Mouse (Mus musculus) hindbrain, postnatal 0 days (tissue): ENCODE measurements at regions not wholly inside any gene's neighbourhood (a gene's known extent, or its start where the extent isn't known, plus 50 kb on each side); places are given as distances from the start of the nearest gene placed in this dataset.

Experiments used
- ATAC-seq: fragments of 200-750 bp; cut with Nextera tagmentation; 2 replicates; pipeline ENCODE4 v1.8.0; 2017; ENCODE audit warnings: mild to moderate bottlenecking, moderate TSS enrichment, moderate library complexity
- DNase-seq: peaks from one replicate; pipeline ENCODE4 v3.0.0-alpha.2; 2015; ENCODE audit warnings: low spot score
- H3K27ac ChIP-seq: fragments of 300-500 bp; sonication (generic); 2 replicates; pipeline ENCODE4 v1.5.1; 2014; ENCODE audit warnings: mild to moderate bottlenecking
- H3K27me3 ChIP-seq: fragments of 300-500 bp; sonication (generic); 2 replicates; pipeline ENCODE4 v1.6.1; 2014; ENCODE audit warnings: low read length, mixed read lengths; ENCODE audit not compliant: insufficient read depth
- H3K36me3 ChIP-seq: fragments of 300-500 bp; sonication (generic); 2 replicates; pipeline ENCODE4 v1.6.1; 2014; ENCODE audit warnings: low read length, mixed read lengths; ENCODE audit not compliant: insufficient read depth
- H3K4me1 ChIP-seq: fragments of 300-500 bp; sonication (generic); 2 replicates; pipeline ENCODE4 v1.6.1; 2014; ENCODE audit warnings: antibody characterized with exemption, low read length, mixed read lengths; ENCODE audit not compliant: insufficient read depth
- H3K4me2 ChIP-seq: fragments of 300-500 bp; sonication (generic); 2 replicates; pipeline ENCODE4 v1.6.1; 2014; ENCODE audit warnings: low read depth, mild to moderate bottlenecking, low read length, moderate library complexity, mixed read lengths
- H3K4me3 ChIP-seq: fragments of 300-500 bp; sonication (generic); 2 replicates; pipeline ENCODE4 v1.5.1; 2014; ENCODE audit warnings: low read length
- H3K9ac ChIP-seq: fragments of 300-500 bp; sonication (generic); replicated peaks from 2 replicates; pipeline ENCODE4 v1.6.1; 2014; ENCODE audit warnings: mild to moderate bottlenecking, low read length, moderate library complexity, mixed read lengths
- H3K9me3 ChIP-seq: fragments of 300-500 bp; sonication (generic); 2 replicates; pipeline ENCODE4 v1.6.1; 2016; ENCODE audit warnings: low read length, mixed read lengths
- CTCF ChIP-seq: IDR thresholded peaks from 2 replicates; pipeline ENCODE4 v1.5.1; 2016; ENCODE audit warnings: antibody characterized with exemption, control low read depth, low read depth
- WGBS: fragments of 180-500 bp; shearing (Covaris S2); extraction: QIAGEN DNeasy Blood & Tissue Kit; methylation state at CpG from one replicate; pipeline ENCODE4 v1.1.7; 2014; 5-methylcytosine and 5-hydroxymethylcytosine counted together

DNA sequence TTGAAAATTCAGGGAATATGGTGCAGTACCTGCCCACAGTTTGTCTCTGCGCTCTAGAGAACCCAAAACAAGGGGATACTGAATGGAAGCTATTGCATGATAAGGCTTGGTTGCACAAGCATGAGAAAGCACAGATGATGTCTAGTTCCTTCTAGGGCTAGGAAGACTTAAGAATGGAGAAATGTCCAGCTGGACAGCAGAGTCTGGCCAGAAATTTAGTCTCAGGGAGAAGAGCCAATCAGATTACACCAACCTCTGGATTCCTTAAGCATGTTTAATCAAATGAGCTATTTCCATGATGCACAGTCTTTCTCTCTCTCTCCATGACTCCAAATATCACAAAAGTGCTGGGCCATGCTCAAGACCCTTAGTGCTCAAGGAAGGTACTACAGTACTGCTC lies 147.8 kb downstream of the Lurap1l start:
- no peaks in the 10 kb centered on the region for H3K36me3 ChIP-seq
- no peaks in the 10 kb centered on the region for H3K4me1 ChIP-seq
- WGBS = 95% methylated on average over 1 of the region's 1 CpGs
- no peak overlapping the region for H3K4me3 ChIP-seq
- no peak for TF ChIP-seq CTCF
- ATAC-seq (no peak), DNase-seq (no peak)
- H3K27me3 ChIP-seq = no peaks in the 10 kb centered on the region
- H3K9ac ChIP-seq = no peak overlapping the region
- no peaks in the 10 kb centered on the region for H3K9me3 ChIP-seq
- no peak overlapping the region for H3K27ac ChIP-seq
- H3K4me2 ChIP-seq = no peak overlapping the region

DNA sequence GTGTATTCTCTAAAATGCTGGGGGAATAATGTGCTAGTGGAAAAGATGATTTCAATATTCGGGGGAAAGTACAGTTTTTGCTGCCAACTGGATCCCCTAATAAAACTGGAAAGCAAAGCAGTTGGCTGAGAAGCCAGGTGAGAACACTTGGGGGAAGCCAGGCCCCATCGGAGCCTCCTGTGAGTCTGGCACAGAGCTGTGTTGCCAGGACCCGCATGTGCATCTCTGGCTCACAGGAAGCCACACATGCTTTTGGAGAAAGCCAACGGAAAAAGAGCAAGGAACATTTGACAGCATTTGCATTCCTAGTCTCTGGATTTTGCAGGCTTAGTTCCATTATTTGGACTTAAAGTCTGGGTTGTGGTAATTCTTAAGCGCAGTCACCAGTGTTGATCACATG lies 148.4 kb downstream of the Lurap1l start:
- no peak overlapping the region for H3K4me3 ChIP-seq
- no peak for TF ChIP-seq CTCF
- no peak overlapping the region for H3K27ac ChIP-seq
- no peaks in the 10 kb centered on the region for H3K27me3 ChIP-seq
- no peak overlapping the region for H3K4me2 ChIP-seq
- no peaks in the 10 kb centered on the region for H3K36me3 ChIP-seq
- DNase-seq = no peak
- no peak overlapping the region for H3K9ac ChIP-seq
- H3K4me1 ChIP-seq = no peaks in the 10 kb centered on the region
- H3K9me3 ChIP-seq = no peaks in the 10 kb centered on the region
- WGBS = 71% methylated on average over 5 of the region's 5 CpGs
- no peak for ATAC-seq

DNA sequence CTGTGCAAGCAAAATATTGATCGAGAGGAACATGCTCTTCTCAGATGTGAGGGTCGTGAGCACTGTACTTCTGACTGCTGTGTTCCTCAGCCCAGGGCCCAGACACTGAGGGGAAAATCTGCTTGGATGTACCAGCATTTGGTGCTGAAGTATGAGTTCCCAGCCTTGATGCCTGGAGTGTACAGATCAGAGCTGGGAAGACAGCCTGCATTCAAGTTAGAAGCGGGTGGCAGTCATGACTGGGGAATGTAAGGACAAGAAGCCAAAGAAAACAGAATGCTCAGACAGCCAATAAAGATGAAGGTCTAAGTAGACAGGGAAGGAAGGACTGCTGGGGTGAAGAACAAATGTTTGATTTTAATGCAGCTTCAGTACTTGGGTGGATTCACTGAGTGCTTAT lies 148.9 kb downstream of the Lurap1l start:
- H3K4me3 ChIP-seq = no peak overlapping the region
- no peak overlapping the region for H3K9ac ChIP-seq
- no peak overlapping the region for H3K27ac ChIP-seq
- WGBS = 84% methylated on average over 3 of the region's 3 CpGs
- DNase-seq (no peak), ATAC-seq (no peak)
- H3K27me3 ChIP-seq = no peaks in the 10 kb centered on the region
- H3K4me1 ChIP-seq = no peaks in the 10 kb centered on the region
- no peak overlapping the region for H3K4me2 ChIP-seq
- TF ChIP-seq CTCF = no peak
- no peaks in the 10 kb centered on the region for H3K36me3 ChIP-seq
- H3K9me3 ChIP-seq = no peaks in the 10 kb centered on the region

DNA sequence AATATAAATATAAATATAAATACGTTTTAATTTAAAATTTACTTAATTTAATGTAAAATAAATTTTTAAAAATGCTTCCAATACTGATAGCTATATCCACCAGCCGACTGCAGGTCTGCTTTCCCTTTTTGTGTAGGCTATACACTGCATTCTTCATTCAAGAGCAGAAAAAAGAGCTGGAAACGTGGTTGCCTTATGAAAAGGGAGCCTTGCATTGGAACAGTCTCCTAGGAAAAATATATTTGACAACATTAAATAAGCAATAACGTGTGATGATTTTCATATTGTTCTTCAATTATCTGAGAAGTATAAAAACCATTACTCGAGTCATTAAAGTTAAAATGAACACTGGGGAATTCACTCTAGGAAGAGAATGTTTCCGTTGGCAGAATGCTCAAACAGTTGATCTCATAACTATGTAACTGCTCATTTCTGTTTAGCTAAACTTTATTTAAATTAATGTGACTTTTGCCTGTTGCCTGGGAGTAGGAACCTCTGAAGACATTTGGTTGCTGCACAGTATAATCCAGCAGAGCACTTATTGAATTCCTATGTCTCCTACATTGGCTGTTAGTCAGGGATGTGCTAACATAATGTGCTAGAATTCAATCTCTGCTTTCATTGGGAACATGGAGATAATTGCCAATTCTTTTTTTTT lies 172.0 kb downstream of the Lurap1l start:
- no peaks in the 10 kb centered on the region for H3K36me3 ChIP-seq
- no peaks in the 10 kb centered on the region for H3K4me1 ChIP-seq
- 66% methylated on average over 6 of the region's 6 CpGs for WGBS
- no peak overlapping the region for H3K4me2 ChIP-seq
- TF ChIP-seq CTCF = no peak
- no peak overlapping the region for H3K9ac ChIP-seq
- H3K4me3 ChIP-seq = no peak overlapping the region
- ATAC-seq = peak; percentile 15; the same call in 1 of the 2 replicates
- peak; percentile 21 for DNase-seq
- no peaks in the 10 kb centered on the region for H3K9me3 ChIP-seq
- H3K27ac ChIP-seq = no peak overlapping the region
- no peaks in the 10 kb centered on the region for H3K27me3 ChIP-seq

DNA sequence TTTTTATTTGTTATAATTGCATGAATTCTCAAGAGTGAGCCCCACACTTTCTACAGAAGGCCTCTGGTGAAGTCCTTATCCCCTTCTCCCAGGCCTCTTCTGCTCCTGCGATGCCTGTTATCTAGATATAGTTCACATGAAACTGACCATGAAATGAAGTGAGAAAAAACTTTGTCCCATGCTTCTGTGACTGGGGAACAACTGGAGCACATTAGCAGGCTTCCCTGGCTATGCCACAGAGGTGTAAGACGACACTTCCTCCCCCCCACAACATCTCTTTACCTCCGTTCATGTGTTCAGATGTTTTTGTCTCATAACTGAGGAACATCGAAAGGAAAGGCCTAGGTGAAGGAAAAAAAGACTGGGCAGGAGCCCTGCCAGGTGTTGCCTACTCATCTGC lies 174.7 kb downstream of the Lurap1l start:
- no peaks in the 10 kb centered on the region for H3K36me3 ChIP-seq
- WGBS = 77% methylated on average over 4 of the region's 4 CpGs
- H3K27ac ChIP-seq = no peak overlapping the region
- no peak for ATAC-seq
- H3K9ac ChIP-seq = no peak overlapping the region
- no peak for DNase-seq
- no peaks in the 10 kb centered on the region for H3K4me1 ChIP-seq
- H3K4me2 ChIP-seq = no peak overlapping the region
- H3K27me3 ChIP-seq = no peaks in the 10 kb centered on the region
- no peaks in the 10 kb centered on the region for H3K9me3 ChIP-seq
- no peak for TF ChIP-seq CTCF
- H3K4me3 ChIP-seq = no peak overlapping the region

DNA sequence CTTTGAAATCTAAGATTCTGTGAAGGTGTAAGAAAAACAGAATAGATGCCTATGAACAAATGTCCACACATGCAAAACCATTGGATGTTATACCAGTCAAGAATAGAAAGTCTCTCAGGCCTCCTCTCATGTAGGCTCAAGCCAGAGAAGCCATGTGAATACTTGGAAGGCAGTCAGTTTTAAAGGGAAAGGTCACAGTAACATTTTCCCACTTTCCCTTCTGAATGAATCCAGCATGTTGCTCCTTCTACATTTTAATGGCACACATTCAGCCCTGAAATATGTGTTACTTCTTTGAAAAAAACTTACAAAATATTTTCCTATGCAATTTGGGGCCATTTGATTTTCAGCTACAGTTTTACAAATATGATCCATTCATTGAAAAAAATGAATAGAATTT lies 186.1 kb downstream of the Lurap1l start:
- Histone ChIP-seq H3K4me1 (no peaks in the 10 kb centered on the region), H3K9ac (no peak overlapping the region), H3K9me3 (no peaks in the 10 kb centered on the region), H3K36me3 (no peaks in the 10 kb centered on the region), H3K4me3 (no peak overlapping the region), H3K4me2 (no peak overlapping the region), H3K27me3 (no peaks in the 10 kb centered on the region), H3K27ac (no peak overlapping the region)
- DNase-seq = no peak
- no peak for ATAC-seq
- no peak for TF ChIP-seq CTCF

DNA sequence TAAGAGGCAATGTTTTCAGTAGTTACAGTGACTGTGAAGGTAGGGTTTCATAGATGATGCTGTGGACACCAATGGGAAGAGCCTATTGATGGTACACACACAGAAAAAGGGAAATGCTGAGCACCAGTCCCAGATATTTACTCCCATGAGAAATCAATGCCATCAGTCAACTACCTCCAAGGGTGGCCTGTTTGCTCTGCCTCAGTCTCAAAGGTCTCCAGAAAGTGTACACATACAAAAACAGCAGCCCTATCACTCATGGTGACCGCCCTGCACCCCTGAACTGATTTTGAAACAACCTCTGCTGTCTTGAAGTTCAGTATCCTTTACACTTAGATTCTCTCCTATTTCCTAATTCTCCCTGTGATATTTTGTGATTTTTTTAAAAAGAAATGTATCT lies 187.2 kb downstream of the Lurap1l start:
- DNase-seq = no peak
- WGBS = 86% methylated on average over 1 of the region's 1 CpGs
- no peaks in the 10 kb centered on the region for H3K9me3 ChIP-seq
- no peaks in the 10 kb centered on the region for H3K4me1 ChIP-seq
- H3K4me3 ChIP-seq = no peak overlapping the region
- H3K36me3 ChIP-seq = no peaks in the 10 kb centered on the region
- no peak overlapping the region for H3K9ac ChIP-seq
- no peak for ATAC-seq
- no peak overlapping the region for H3K27ac ChIP-seq
- no peak overlapping the region for H3K4me2 ChIP-seq
- no peaks in the 10 kb centered on the region for H3K27me3 ChIP-seq
- TF ChIP-seq CTCF = no peak
